Mouse (Mus musculus): ENCODE measurements around the gene Top2b. TPM values are rescaled to one million over a fixed set of nuclear protein-coding genes. Genes with fewer than 3 reads are reported as not detected.

The Top2b gene
- polyA plus RNA-seq, 1 experiment, result 136 TPM

- no peak for TF ChIP-seq POLR2A (IDR thresholded peaks at IDR 0.05; ENCODE audit: borderline replicate concordance, extremely low read depth, insufficient read depth, insufficient read length, poor library complexity, severe bottlenecking)
- TF ChIP-seq CTCF (IDR thresholded peaks at IDR 0.05; ENCODE audit: borderline replicate concordance, extremely low read depth, insufficient read depth, insufficient read length), result no peak
- peak; percentile 74 for DNase-seq (ENCODE audit: low read depth)
Observed at GRCm38 (mm10) chr14:16364161-16364831, 683 bp upstream of the Top2b start.

DNA sequence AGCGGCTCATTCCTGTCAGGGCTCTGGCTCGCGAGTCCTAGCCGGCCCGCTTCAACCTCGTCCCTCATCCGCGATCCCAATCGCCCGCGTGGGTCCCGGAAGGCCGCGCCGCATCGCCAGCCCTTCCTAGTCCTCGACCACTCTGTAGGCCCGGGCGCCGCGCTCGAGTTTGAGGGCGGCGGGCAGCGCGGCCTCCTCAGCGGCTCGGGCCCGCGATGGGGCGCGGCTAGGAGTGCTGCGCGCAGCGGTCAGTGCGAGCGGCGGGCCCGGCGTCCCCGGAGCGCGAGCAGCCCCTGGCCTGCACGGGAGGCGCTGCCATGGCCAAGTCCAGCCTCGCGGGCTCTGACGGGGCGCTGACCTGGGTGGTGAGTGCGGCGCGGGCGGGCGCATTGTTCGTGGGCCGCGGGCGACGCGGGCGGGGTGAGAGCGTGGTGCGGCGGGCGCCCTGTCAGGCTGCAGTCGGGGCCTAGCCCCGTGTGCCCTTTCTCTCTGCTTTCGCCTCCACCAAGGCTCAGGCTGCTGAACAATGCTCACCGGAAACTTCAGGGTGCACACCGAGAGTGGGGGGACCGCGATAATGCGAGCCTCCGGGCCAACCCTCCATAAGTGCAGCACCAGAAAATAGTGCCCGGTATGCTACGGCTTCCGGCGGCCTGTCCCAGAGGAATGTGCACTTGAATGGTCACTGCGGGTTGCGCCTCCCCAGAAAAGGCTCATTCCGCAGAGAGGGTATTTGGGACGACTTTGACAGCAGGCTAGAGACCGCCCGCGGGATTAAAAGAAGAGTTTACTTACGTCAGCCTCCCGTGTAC lies 589 bp downstream of the Top2b start:
- peak; percentile 70 for DNase-seq (ENCODE audit: low read depth)
- TF ChIP-seq POLR2A (IDR thresholded peaks at IDR 0.05; ENCODE audit: borderline replicate concordance, extremely low read depth, insufficient read depth, insufficient read length, poor library complexity, severe bottlenecking), result peak; percentile 62
- no peak for TF ChIP-seq CTCF (IDR thresholded peaks at IDR 0.05; ENCODE audit: borderline replicate concordance, extremely low read depth, insufficient read depth, insufficient read length)

DNA sequence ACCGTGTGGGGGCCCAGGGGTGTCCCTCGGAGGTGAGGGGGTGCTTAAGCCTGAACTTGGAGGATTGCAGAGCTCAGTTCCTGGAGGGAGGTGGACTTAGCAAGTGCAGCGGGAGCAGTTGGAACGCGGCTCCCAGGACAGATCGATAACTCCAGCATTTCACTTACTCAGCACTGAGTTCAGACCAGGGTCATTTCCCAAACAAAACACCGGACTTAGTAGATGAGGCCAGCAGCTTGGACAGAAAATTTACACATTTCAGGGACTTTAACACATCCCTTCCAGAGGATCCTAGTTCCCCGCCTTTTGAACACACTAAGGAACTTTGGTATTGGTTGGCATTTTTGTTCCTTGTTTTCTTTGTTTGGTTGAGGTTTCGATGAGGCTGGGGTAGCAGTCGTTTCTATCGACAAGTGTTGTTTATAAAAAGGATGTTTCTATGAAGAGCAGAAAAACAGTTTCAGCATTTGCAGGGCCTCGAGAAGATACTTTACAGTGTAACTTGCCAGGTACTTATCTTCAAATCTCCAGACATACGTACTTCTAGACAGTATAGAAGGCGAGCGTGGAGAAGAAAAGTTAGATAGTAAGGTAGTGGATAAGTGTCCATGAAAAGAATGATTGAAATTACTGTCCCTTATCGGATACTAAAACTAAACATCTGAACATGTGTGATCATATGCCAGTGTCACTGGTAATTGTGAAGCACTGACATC lies 1.4 kb downstream of the Top2b start:
- TF ChIP-seq POLR2A (IDR thresholded peaks at IDR 0.05; ENCODE audit: borderline replicate concordance, extremely low read depth, insufficient read depth, insufficient read length, poor library complexity, severe bottlenecking), result no peak
- no peak for TF ChIP-seq CTCF (IDR thresholded peaks at IDR 0.05; ENCODE audit: borderline replicate concordance, extremely low read depth, insufficient read depth, insufficient read length)
- peak; percentile 71 for DNase-seq (ENCODE audit: low read depth)

- peak; percentile 28 for DNase-seq (ENCODE audit: low read depth)
- TF ChIP-seq POLR2A (IDR thresholded peaks at IDR 0.05; ENCODE audit: borderline replicate concordance, extremely low read depth, insufficient read depth, insufficient read length, poor library complexity, severe bottlenecking), result no peak
- TF ChIP-seq CTCF (IDR thresholded peaks at IDR 0.05; ENCODE audit: borderline replicate concordance, extremely low read depth, insufficient read depth, insufficient read length), result no peak
Observed at GRCm38 (mm10) chr14:16366986-16367385, 2.0 kb downstream of the Top2b start.

- no peak for DNase-seq (ENCODE audit: low read depth)
- TF ChIP-seq CTCF (IDR thresholded peaks at IDR 0.05; ENCODE audit: borderline replicate concordance, extremely low read depth, insufficient read depth, insufficient read length), result no peak
- no peak for TF ChIP-seq POLR2A (IDR thresholded peaks at IDR 0.05; ENCODE audit: borderline replicate concordance, extremely low read depth, insufficient read depth, insufficient read length, poor library complexity, severe bottlenecking)
Observed at GRCm38 (mm10) chr14:16372761-16373160, 7.8 kb downstream of the Top2b start.

DNA sequence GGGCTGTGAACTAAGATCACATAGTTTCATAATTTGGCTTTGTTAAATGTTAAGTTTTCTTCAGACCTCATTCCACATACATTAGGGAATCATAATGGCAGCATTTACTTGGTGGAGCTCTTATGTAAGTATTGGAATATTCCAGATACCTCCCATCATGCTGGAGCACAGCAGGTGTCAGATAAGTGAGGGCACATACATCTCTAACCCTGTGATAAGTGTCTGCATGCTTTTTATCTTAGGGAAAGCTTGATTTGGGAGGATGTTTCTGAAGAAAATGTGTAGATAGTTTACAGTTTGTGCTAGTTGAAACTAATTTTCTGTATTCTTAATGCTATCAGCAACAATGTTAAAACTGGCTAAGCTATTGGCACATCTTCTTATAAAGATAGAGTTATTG lies 8.2 kb downstream of the Top2b start:
- TF ChIP-seq POLR2A (IDR thresholded peaks at IDR 0.05; ENCODE audit: borderline replicate concordance, extremely low read depth, insufficient read depth, insufficient read length, poor library complexity, severe bottlenecking), result no peak
- DNase-seq (ENCODE audit: low read depth), result no peak

DNA sequence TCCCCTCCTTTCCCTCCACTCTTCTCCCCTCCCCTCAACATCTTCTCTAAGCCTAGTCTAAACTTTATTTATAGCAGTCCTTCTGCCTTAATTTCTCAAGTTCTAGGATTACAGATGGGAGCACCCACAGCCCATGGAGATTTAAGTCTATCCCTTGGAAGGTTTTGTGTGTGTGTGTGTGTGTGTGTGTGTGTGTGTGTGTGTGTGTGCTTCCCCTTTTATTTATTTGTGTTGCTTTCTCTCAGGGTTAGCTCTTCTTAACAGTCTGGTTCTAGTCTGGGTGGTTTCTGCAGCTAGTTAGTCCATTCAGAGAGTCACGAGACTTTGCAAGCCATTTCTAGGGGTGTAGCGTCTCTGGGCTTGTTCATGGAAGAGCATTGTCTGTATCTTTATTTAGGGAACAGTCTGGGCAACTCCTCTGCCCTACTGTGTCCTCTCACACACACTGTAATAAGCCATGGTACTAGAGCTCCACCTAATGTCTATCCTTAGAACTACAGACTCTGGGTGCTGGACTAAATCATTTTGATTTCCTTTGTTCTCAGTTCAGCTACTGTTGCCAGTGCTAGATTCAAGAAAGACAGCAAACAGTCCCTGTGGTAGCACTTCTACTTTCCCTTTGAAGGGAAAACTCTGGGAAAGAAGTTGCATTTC lies 15.1 kb downstream of the Top2b start:
- TF ChIP-seq POLR2A (IDR thresholded peaks at IDR 0.05; ENCODE audit: borderline replicate concordance, extremely low read depth, insufficient read depth, insufficient read length, poor library complexity, severe bottlenecking), result no peak
- peak; percentile 70; the same call in 1 of the 2 replicates for TF ChIP-seq CTCF (IDR thresholded peaks at IDR 0.05; ENCODE audit: borderline replicate concordance, extremely low read depth, insufficient read depth, insufficient read length)
- peak; percentile 90 for DNase-seq (ENCODE audit: low read depth)

- peak; percentile 3 for DNase-seq (ENCODE audit: low read depth)
Observed at GRCm38 (mm10) chr14:16384783-16385182, 19.8 kb downstream of the Top2b start.

DNA sequence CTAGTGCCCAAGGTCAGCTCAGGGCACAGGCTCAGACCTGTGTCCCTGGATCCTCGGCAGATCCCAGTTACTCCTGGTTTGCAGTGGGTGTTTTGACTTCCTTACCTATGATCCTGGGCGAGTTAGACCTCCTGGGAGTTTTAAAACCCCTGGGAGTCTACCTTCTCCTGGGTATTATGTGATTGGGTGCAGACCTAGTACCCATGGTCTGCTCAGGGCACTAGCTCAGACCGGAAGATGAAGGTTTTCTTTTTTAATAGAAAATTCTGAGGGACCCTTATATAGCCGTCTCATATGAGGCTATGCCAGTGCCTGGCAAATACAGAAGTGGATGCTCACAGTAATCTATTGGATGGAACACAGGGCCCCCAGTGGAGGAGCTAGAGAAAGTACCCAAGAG lies 40.2 kb downstream of the Top2b start:
- DNase-seq (ENCODE audit: low read depth), result no peak
- no peak for TF ChIP-seq CTCF (IDR thresholded peaks at IDR 0.05; ENCODE audit: borderline replicate concordance, extremely low read depth, insufficient read depth, insufficient read length)
- TF ChIP-seq POLR2A (IDR thresholded peaks at IDR 0.05; ENCODE audit: borderline replicate concordance, extremely low read depth, insufficient read depth, insufficient read length, poor library complexity, severe bottlenecking), result no peak

More at GRCm38 (mm10) chr14:16384783-16385182, 19.8 kb downstream of the Top2b start:
- TF ChIP-seq CTCF (IDR thresholded peaks at IDR 0.05; ENCODE audit: borderline replicate concordance, extremely low read depth, insufficient read depth, insufficient read length) (no peak), POLR2A (IDR thresholded peaks at IDR 0.05; ENCODE audit: borderline replicate concordance, extremely low read depth, insufficient read depth, insufficient read length, poor library complexity, severe bottlenecking) (no peak)

- TF ChIP-seq CTCF (IDR thresholded peaks at IDR 0.05; ENCODE audit: borderline replicate concordance, extremely low read depth, insufficient read depth, insufficient read length) (no peak), POLR2A (IDR thresholded peaks at IDR 0.05; ENCODE audit: borderline replicate concordance, extremely low read depth, insufficient read depth, insufficient read length, poor library complexity, severe bottlenecking) (no peak)
Observed at GRCm38 (mm10) chr14:16414163-16414562, 49.2 kb downstream of the Top2b start.

DNA sequence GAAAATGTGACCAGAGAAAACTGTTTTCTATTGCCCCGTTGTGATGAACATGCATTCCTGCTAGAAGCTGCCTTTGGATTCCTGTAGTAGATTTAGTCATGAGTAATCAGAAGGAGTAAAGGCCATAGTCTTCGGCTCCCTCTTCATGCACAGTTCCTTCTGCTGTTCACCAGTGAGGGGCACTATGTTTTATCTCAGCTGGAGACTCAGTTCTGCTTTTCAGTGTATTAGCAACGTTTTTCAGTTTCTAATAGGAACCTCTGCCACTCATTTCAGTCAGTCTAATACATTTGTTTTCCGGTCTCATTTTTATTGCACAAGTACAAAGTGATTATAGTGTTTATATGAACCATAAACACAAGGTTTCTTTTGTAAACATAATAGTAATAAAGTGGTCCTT lies 62.6 kb downstream of the Top2b start:
- TF ChIP-seq POLR2A (IDR thresholded peaks at IDR 0.05; ENCODE audit: borderline replicate concordance, extremely low read depth, insufficient read depth, insufficient read length, poor library complexity, severe bottlenecking) (no peak), CTCF (IDR thresholded peaks at IDR 0.05; ENCODE audit: borderline replicate concordance, extremely low read depth, insufficient read depth, insufficient read length) (no peak)
- no peak for DNase-seq (ENCODE audit: low read depth)

More at GRCm38 (mm10) chr14:16414163-16414562, 49.2 kb downstream of the Top2b start:
- no peak for DNase-seq (ENCODE audit: low read depth)
